Mouse (Mus musculus) liver, embryonic 14.5 days (tissue): Measurements from ENCODE around the gene Fbxl18.

Experiments used
- CTCF ChIP-seq: IDR thresholded peaks from 2 replicates; pipeline ENCODE4 v1.5.1; 2016; ENCODE audit warnings: antibody characterized with exemption, low read depth, control low read depth
- EP300 ChIP-seq: IDR thresholded peaks from 2 replicates; pipeline ENCODE4 v1.6.1; 2016; ENCODE audit warnings: antibody characterized with exemption, low read depth

GRCm38 (mm10) chr5:142912739-142913138 lies 17.5 kb upstream of the Fbxl18 start:
- TF ChIP-seq CTCF (no peak), EP300 (no peak)
